Mouse (Mus musculus) kidney, adult 8-10 months (tissue): ENCODE results near the gene Arpc1a.

Experiments used
- DNase-seq, 2 experiments: peaks; one replicate each; pipeline ENCODE4 v3.0.0; 2022

The Arpc1a gene

DNA sequence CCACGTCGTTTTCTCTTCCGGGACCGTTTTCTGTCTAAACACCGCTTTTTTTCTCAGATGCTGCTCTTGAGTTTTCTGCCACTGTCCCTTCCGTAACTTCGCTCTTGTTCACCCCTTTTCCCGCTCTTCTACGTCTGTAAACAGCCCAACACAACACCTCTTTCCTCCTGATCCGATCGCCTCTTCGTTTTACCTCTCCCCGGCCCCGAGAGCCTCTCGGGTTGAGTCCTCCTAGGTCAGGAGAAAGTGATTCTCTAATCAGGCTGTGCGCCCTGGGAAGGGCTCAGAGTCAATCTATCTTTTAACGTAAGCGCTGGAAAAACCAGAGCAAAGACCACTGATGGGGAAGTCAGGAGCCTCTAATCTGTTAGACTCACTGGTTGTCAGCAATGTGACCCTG is 57.0 kb downstream of the Arpc1a start:
- no peak for DNase-seq

DNA sequence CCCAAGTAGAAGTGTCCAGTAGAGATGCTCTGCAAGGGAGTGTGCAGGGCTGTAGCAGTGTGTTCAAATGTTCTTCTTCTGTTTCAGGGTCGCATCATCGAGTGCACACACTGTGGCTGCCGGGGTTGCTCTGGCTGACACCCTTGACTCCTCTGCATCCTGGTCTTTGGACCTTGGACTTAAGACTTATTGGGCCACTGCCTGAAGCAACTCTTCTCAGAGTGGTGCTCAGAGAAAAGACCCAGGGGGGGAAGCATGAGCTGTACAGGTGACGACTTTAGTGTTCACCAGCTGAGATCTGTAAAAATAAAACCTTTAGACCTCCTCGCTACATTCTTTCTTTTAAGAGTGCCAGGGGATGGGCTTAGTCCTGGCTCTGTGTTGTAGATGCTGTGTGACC is 64.1 kb downstream of the Arpc1a start:
- peak; percentile 60 to 66 for DNase-seq

DNA sequence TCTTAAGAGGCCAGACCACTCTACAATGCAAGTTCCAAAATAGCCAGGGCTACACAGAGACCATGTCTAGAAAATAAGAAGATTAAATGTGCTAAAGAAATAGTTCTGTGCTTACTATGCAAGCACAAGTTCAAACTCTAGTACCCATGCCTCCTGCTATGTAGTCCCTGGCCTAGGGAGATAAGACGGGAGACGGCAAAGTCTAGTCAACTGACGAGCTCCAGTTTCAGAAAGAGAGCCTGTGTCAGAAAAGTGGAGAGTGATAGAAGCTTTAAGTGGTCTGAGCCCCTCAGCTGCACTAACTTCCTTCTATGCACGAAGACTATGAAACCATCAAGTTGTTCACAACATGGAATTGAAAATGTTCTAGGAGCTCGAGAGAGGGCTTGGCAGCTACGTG is 65.7 kb downstream of the Arpc1a start:
- DNase-seq, result no peak

GRCm38 (mm10) chr5:145152690-145153089 is 69.1 kb downstream of the Arpc1a start:
- DNase-seq, result no peak
